Mouse (Mus musculus) cerebellum, postnatal 10 days (tissue): ENCODE data around the gene Rtn1.
A peak's percentile ranks its signal among the peaks of the same experiment; 100 is the strongest.

ENCODE experiments used
- DNase-seq, 2 experiments: peaks; one replicate each; pipeline ENCODE4 v3.0.0; 2021; ENCODE audit warnings: mixed read lengths in 2 of 2

Gene Rtn1

DNA sequence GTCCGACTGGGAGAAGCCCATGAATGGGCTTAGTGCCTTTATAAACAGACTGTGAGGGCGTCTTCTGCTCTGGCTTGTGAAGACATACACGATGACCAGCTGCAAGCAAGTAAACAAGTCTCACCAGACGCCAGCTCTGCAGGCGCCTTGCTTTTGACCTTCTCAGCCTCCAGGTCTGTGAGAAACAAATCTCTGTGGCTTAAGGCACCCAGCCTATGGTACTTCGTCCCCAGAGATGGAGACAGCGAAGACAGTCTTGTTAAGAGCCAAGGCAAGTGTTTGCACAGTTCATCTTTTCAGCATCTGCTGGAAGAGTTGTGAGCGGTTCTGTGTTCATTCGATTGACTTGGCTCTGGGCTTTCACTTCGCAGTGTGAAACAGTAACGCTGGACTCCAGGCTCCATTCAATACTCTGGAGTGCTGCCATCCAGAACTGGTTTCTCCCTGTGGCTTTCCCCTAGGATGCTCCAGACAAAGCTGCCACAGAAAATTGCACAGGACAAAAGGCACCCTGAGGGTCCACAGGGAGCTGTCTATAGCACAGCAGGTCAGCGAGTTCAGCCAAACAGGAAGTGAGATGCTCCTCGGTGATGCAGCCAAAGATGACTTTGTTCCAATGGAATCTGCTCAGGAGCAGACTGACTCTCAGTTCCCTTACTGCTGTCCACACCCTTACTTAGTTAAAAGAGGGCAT is 135.0 kb downstream of the Rtn1 start:
- DNase-seq: peak; percentile 52 to 59

- DNase-seq: peak; percentile 20 to 42
These were observed 141.2 kb downstream of the Rtn1 start for GRCm38 (mm10) chr12:72267614-72268013.

DNA sequence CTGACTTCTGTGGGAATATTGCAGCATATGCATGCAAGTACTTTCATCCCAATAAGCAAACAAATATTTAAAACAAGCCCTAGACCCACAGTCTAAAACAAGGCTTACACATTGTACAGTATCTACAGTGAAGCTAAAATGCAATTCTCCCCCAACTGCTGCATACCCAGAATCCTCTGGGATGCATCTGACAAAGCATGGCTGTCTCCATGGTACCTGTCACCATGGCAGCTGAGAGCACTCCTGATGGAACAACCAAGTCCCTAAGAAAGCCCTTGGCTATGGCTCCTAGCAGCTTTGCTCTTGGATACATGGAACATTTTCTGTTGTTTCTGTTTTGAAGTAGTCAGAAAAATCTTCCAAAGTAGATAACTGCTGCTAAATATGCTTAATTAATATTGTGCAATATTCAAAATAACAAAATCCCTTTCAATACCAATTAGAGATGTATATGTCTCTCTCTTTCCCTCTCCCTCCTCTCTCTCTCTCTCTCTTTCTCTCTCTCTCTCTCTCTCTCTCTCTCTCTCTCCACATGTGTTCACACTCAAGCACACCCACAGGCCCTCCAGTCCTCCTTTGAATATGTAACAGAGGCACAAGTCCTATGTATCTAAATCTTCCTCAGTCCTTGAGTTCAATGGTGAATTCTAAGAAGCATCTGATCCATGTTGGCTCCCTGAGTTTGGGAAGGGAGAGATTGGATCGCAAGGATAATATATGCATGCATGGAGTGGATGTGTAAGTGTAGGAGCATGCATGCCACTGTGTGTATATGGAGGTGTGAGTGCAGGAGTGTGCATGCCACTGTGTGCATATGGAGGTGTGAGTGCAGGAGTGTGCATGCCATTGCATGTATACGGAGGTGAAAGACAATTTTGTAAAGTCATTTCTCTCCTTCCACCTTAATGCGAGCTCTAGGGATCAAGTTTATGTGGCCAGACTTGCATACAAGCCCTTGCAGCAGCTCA is 143.3 kb downstream of the Rtn1 start:
- peak; percentile 53 to 70 for DNase-seq

DNA sequence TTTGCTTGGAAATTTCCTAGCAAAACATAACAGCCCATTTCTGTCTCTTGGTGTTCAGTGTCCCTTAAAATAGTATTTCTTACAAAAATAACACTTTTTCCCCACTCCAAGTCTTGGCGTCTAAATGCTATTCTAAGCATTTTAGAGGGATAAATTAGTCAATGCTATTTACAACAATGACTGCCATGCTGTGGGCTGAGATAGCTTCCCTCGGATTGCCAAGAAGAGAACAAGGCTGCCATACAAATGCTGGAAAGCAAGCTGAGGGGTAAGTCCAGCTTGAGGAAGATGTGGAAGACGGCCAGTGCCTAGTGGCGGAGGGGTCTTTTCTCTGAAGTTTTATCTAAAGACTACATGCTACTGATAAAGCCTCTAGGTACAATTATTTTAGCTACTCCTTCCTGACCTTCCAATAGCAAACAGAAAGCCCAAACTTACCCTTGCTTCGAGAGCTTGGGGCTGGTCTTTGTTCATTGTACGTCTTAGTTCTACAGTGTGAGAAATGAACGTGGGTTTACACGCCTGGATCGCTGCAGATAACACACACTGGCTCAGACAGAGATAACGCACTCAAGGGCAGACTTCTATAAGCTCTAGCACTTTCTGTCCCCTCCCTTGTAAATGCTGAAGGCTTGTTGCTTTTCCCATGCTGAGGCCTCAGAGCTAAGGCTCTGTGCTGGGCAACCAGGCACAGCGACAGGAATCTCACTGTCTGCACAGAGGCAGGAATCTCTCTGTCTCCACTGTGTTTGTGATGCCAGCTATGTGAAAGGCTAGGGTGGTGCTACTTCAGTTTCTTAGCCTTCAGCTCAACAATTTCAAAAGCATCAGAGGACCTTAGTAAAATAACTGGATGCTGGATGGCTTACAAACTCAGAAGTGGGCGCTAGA is 145.4 kb downstream of the Rtn1 start:
- no peak for DNase-seq

DNA sequence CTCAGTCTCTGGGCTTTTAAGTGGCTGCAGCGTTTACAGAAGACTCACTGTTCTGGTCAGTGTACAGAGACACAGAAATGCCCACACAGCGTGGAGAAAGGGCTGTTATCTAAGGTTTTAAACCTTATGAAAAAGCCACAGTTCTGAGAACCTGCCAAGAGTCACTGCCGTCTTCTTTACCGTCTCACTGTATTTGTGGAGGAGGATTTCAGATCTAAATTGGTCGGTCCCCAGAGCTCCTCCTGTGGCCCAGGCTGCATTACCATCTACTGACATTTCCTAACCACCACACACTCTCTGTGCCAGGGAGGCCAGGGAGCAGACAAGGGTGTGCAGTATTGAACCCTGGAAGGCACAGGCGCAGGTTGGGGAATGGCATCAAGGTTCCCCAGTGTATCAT is 151.9 kb downstream of the Rtn1 start:
- no peak for DNase-seq

DNA sequence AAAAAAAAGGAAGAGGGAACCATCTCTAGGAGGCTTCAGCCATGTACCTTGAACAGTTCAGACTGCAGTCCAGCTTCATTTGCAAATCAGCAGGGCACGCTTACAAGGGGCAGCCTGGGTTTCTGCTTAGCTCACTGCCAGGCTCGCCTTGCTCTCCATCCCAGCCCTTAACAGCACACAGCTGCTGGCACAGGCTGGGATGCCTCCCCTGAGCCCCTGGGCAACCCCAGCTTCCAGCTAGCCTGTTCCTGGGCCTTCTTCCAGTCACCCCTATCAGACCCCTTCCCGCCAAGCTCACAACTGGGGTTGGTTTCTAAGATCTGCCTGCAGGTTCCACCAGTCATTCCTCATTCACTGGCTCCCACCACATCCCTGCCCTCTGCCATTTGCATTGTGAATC is 155.8 kb downstream of the Rtn1 start:
- DNase-seq: peak in 1 of 2 experiments; percentile 47

DNA sequence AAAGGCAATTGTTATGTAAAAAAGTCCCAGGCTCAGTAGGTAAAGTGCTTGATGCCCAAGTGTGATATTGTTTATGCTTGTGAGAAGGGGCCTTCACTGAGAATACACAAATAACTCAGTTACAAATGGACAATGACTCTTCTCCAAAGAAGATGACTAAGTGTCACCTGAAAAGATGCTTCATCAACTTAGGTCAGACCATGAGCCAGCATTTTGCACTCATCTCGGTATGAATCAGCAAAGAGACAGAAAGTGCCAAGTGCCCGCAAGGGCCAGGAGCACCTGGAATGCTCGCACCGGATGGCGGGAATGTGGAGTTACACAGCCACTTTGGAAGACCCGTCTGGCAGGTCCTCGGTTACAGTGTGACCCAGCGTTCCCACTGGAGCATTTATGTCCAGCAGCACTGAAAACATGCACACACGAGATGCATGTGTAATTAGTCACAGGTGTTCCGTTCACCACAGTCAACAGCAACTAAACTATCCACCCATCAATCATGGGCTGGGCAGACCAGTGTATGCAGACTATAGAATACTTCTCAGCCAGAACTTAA is 156.9 kb downstream of the Rtn1 start:
- no peak for DNase-seq

DNA sequence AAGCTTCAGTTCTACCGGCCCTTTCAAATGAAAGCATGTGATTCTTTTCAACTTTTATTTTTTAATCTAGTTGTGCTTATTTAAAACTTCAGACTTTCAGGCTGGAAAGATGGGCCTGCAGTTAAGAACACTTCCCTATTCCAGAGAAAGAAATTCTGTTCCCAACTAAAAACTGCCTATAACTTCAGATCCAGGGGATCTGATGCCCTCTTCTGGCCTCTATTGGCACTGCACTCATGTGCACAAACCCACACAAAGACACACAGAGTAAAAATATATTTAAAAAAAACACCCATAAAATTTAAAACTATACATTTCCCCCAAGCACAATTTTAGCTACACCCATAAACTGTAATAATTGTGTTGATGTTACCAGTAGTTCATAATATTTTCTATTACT is 163.9 kb downstream of the Rtn1 start:
- DNase-seq: peak; percentile 46 to 53

DNA sequence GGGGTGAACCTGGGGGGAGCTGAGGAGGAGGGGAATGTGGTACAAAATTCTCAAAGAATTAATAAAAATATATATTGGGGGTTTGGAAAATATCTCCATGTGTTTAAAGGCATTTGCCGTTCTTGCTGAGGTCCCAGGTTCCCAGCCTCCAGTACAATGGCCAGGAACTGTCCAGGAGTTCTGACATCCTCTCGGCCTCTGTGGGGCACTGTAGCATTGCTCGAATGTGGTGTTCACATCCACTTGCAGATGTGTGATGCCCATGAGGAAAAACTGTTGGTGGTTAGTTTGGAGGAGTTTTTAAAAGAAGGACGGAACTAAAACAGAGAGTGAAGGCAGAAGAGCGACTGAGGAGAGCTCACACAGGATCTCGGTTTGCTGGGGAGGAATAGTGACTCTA is 166.0 kb downstream of the Rtn1 start:
- DNase-seq: no peak

DNA sequence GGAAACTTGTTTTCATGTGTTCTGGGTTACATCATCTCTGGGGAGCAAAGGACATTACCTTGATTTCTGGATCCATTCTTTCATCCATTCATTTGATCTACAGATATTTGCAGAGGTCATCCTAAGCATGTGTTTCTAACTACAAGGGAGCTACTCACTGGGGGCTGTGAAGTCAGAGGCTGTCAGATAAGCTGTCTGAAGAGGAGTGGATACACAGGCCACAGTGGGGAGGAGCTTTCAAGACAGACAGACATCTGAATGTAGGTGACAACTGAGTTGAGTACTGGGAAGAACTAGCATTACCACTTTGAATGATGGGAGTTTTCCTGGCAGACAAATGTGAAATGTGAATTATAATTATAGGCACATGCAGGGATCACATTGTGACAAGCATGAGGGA is 168.3 kb downstream of the Rtn1 start:
- DNase-seq: no peak

DNA sequence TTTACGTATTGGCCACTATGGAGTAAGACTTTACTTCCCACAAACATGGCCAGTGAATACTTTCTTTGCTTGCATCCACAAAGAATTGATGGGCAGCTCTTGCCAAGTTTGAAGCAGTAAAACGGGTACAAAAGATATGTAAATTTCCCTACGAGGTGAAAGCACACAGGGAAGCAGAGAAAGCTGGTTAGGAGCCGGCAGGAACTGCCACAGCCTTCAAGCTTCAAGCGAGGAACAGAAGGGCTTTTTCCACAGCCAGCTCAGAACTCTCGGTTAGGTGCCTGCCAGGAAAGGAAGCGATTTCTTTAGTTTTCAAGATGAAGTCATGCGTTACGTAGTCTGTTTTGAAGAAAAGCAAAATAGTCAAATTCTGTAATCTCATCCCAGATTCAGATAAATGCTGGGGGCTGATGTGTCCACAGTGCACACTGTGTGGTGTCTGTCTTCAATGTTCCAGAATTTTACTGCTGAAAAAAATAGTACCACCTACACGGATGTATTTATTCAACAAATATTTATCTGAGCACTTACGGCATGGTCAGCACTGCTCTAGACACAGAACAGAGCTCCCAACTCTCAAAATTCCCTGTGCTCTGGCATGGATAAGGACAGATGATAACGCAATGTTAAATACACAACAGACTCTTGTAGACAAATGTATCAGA is 169.5 kb downstream of the Rtn1 start:
- DNase-seq: no peak

DNA sequence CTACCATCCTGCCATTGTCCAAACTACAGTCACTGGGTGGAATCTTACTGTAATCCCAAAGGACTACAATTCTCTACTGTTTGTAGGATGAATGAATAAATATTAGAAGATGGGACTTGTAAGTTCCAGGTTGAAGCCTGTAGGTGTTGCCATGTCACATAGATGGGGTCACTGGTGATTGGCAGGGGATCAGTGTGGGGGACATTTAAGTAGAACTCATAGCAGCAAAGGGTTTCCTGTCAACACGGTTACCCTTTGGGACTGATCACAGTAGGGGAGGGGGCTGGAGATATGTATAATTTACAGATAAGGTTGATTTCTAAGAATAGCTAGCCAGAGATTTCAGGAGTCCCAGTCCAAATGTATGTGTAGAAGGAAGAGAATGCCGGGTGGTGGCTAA is 171.6 kb downstream of the Rtn1 start:
- no peak for DNase-seq

DNA sequence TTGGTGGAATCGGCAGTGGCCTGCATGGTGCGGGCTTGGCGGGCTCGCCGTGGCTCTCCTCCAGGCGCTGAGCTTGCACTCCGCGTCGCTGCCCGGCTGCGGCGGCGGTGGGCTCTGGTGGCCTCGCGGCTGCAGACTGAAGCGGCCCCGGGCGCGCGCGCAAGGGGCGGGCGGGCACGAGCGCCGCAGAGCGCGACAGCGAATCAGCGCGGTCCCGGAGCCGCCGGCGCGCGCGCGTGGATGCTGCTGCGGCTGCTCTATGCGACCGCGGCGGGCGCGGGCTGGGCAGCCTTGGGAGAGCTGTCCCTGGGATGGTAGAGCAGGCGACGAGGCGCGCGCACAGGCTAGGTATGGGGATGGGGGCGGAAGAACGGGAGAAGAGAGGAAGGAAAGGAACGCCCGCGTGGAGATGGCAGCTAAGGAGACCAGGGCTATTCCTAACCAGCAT is 172.3 kb downstream of the Rtn1 start:
- peak; percentile 95 to 96 for DNase-seq

- peak; percentile 76 to 80 for DNase-seq
These were observed 173.1 kb downstream of the Rtn1 start for GRCm38 (mm10) chr12:72235621-72236351.

DNA sequence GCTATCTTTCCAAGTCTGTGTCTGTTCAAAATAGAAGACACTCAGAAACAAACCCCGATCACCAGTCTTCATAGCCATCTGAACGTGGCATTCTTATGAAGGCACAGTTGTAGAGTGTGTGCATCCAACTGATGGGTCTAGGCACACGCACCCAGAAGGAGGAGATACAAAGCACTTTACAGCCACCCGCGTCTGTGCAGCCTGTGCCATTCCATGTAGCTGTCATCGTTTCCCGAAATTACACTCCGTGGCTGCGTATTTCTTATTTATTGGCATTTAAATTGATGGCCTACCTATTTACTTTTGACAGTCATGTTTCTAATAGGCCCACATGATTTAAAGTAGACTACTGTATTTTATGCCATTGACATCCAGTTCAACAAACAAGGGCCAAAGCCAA is 173.9 kb downstream of the Rtn1 start:
- DNase-seq: peak; percentile 56 to 61

GRCm38 (mm10) chr12:72234151-72234550 is 174.7 kb downstream of the Rtn1 start:
- DNase-seq: no peak

- peak; percentile 90 to 92 for DNase-seq
These were observed 175.7 kb downstream of the Rtn1 start for GRCm38 (mm10) chr12:72232826-72233790.

- DNase-seq: peak; percentile 53 to 54
These were observed 176.7 kb downstream of the Rtn1 start for GRCm38 (mm10) chr12:72232176-72232575.

DNA sequence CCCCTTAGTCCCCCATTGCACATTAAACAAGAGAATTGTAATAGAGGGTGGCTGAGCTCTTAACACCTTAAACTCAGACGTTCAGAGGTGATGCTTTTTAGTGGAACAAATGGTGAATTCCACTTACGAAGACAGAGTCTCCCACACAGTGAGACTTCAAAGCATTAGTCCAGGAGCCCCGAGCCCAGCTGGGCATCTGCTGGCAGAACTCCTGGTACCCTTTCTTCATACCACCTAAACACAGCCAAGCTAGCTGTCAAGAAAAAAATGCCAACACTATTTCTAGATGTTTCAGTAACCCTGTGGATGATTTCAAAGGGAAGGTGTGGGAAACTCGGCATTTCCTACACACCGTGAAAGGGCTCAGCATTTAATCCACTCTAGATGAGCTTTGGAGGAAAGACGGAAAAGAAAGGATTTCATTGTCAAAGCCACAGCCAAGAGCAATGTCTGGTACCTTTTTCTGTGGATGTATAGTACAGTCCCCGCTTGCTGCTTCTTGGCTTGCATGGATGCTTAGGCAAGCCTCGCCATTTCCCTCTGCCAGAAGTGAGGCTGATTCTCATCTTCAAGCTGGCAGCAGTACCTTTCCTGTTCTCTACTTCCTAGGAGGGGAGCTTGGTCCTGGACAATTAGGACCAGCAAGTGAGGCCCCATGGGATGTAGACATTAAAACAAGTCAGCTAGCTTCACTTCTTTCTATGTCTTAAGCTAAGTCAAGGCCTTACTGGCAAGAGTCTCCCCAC is 179.2 kb downstream of the Rtn1 start:
- peak; percentile 43 to 46 for DNase-seq
